Mouse (Mus musculus) stomach, postnatal 0 days (tissue): ENCODE measurements around the gene Armc7.

Experiments
- CTCF ChIP-seq: IDR thresholded peaks from 2 replicates; pipeline ENCODE4 v1.5.1; 2016; ENCODE audit warnings: antibody characterized with exemption, low read depth, mild to moderate bottlenecking, moderate library complexity
- EP300 ChIP-seq: optimal IDR thresholded peaks from 2 replicates; pipeline ENCODE3; 2016; ENCODE audit warnings: antibody characterized with exemption

DNA sequence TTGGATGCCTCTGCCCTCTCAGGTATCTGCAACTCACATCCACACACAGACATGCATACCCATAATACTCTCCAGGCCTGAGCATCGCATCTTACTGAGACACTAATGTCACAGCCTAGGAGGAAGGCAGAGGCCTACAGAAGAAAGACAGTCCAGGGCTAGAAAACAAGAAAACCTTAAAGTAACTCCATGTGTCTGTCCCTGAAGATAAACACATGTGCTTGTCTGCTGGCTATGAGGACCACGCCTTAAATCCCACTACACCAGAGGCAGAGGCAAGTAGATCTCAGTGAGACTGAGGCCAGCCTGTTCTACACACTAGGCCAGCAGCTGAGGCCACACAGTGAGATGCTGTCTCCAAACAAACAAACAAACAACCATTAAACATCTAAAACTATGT lies 35.7 kb downstream of the Armc7 start:
- TF ChIP-seq CTCF (no peak), EP300 (no peak)
